Mouse (Mus musculus): ENCODE results near the gene Srcin1.

The Srcin1 gene

DNA sequence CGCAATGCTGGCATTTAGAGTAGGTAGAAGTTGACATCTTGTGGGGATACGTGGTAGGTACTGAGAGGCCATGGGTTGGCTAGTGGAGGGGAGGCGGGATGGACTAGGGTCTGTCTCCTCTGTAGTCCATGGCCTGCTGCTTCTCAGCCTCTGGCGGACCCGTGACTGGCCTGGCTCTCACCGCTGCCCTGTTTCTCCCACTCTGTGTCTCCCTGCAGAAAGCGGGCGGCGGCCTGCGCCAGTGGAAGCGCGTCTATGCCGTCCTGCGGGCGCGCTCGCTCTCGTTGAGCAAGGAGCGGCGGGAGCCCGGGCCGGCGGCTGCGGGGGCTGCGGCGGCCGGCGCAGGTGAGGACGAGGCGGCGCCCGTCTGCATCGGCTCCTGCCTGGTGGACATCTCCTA is 112.8 kb downstream of the Srcin1 start:
- DNase-seq (ENCODE audit: low spot score), result no peak

DNA sequence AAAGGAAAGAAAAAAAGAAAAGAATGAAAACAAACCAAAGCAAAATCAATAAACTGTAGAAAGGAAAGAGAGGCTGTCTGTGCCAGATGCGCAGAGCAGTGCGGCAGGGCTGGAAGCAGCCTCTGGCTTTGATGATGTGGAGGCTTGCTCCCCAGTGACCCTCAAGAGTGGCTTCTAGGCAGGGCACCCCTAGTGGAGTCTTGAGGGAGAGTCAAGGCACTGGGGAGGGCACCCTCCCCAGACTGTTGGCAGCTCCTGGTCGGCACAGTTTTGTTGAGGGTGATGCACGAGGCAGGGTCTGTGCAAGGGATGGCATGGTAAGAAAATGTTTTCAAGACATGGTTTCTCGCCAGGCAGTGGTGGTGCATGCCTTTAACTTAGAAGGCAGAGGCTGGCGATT is 113.4 kb downstream of the Srcin1 start:
- no peak for DNase-seq (ENCODE audit: low spot score)

DNA sequence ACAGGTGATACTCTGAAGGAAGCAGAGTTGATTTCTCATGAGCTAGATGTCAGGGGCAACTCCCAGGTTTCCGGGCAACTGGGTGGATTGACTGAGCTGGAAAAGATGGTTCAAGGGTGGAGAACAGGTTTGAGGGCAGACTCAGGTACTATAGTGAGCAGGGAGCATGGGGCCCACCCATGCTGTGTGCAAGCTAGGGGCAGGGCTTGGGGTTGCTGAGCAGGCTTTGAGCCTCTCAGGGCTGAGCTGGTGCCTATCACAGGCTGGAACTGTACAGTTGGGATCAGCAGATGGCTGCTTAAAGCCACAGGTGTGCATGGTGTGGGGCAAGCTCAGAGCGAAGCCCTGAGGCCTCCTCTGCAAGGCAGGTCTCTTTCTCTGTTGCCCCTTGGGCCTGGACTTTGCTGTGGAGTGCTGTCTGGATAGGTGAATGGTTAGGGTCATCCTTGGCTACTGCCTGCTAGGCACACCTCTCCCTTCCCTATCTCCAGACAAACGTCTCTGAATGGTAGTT is 114.6 kb downstream of the Srcin1 start:
- DNase-seq (ENCODE audit: low spot score), result no peak

All from urinary bladder, postnatal 14 days (tissue).